Mouse (Mus musculus) heart, embryonic 10.5 days (tissue): ENCODE data around the gene Olfr1168. TPM values are rescaled to one million over a fixed set of nuclear protein-coding genes. Genes with fewer than 3 reads are reported as not detected.
"Not testable (repeated sequence)": the region's sequence is repeated elsewhere in the genome, so short reads cannot be mapped to it uniquely, and the experiment has no call there.

Experiments
- DNase-seq: peaks from one replicate; pipeline ENCODE4 v3.0.0-alpha.2; 2017; ENCODE audit warnings: low spot score
- H3K27ac ChIP-seq: fragments of 300-500 bp; sonication (generic); 2 replicates; pipeline ENCODE4 v1.5.1; 2016; ENCODE audit warnings: mild to moderate bottlenecking
- H3K27me3 ChIP-seq: fragments of 300-500 bp; sonication (generic); 2 replicates; pipeline ENCODE4 v1.6.1; 2016; ENCODE audit warnings: mild to moderate bottlenecking; ENCODE audit not compliant: poor library complexity, insufficient read depth, severe bottlenecking
- H3K36me3 ChIP-seq: fragments of 300-500 bp; sonication (generic); 2 replicates; pipeline ENCODE4 v1.6.1; 2016; ENCODE audit warnings: mild to moderate bottlenecking, moderate library complexity
- H3K4me1 ChIP-seq: fragments of 300-500 bp; sonication (generic); 2 replicates; pipeline ENCODE4 v1.6.1; 2016; ENCODE audit warnings: mild to moderate bottlenecking
- H3K4me3 ChIP-seq: fragments of 300-500 bp; sonication (generic); 2 replicates; pipeline ENCODE4 v1.5.1; 2016; ENCODE audit warnings: mild to moderate bottlenecking, moderate library complexity
- H3K9me3 ChIP-seq: fragments of 300-500 bp; sonication (generic); 2 replicates; pipeline ENCODE4 v1.6.1; 2016; ENCODE audit warnings: mild to moderate bottlenecking, moderate library complexity
- WGBS: fragments of 180-500 bp; shearing (Covaris S2); methylation state at CpG from one replicate; pipeline ENCODE4 v1.1.7; 2016; 5-methylcytosine and 5-hydroxymethylcytosine counted together
- polyA plus RNA-seq: library from polyadenylated mRNA; unstranded; fragments of >200 nt; fragmentation: Nextera tagmentation; extraction: Ambion mirVana; gene quantifications from 2 replicates; pipeline ENCODE4 v1.2.1, GENCODE M21; 2016

The Olfr1168 gene
- not detected in 2 replicates for polyA plus RNA-seq

DNA sequence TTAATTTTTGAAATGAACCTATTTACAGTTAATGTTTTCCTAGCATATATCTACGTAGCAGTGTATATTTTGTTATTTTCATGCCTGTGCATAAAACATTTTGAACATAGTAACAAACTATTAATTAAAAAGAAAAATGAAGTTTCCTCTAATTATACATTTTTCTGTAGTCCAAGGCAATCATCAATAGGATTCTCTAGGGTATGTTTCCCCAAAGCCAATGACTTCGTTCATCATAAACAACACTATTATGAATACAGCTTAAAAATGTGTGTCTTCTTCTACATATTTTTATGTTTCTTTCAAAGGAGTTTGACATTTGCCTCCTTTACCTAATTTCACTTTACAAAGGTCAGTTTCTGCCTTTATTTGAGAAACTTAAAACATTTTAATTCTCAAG lies at the start of gene Olfr1168:
Gene Olfr1168, plus strand, starts transcription at position 301 of the 400 bp plus-strand sequence.
- Histone ChIP-seq H3K4me3 (no peak within 1 kb of the TSS), H3K27ac (no peak within 1 kb of the TSS), H3K9me3 (no peaks in the 10 kb centered on the region), H3K27me3 (no peaks in the 10 kb centered on the region), H3K36me3 (no peaks in the 10 kb centered on the region), H3K4me1 (no peaks in the 10 kb centered on the region)
- 90% methylated on average over 2 of the region's 2 CpGs for WGBS
- DNase-seq: no peak

DNA sequence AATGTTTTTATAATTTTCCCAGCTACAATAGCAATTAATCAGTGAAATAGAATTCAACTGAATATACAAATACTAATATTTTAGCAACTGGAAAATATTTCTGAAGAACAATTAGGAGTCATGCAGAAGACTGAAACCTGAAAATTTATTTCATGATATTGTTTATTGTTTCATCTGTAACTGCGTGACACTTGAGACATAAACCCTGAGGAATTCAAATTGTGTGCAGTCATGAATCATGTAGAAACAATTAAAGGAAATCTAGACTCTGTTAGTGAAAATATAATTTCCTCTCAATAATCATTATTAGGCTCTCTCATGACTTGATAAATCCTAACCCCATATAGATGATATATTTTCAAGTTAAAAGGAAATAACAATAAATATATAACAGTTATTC lies 26.6 kb upstream of the Olfr1168 start, which contains the start of gene Olfr1167:
Gene Olfr1167, minus strand, starts transcription at position 101 of the 400 bp plus-strand sequence.
- not testable (repeated sequence) for H3K4me3 ChIP-seq, H3K27ac ChIP-seq, H3K36me3 ChIP-seq, DNase-seq, H3K9me3 ChIP-seq, H3K4me1 ChIP-seq, H3K27me3 ChIP-seq
- WGBS: 87% methylated on average over 1 of the region's 1 CpGs

DNA sequence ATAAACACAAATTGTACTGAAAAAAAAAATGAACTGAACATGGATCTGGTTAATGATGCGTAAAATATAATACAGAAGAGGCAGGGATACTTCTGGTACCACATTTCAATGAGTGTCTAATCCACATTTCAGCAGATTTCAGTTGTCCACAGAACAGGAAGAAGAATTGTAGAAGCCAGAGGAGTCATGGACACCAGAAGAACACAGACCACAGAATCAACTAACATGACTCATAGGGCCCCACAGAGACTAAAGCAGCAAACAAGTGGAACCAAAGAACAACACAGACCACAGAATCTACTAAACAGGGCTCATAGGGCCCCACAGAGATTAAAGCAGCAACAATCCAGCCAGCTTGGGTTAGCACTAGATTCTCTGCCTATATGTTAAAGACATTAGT lies 39.1 kb downstream of the Olfr1168 start:
- no peak overlapping the region for H3K27ac ChIP-seq
- DNase-seq: no peak
- WGBS: 86% methylated on average over 1 of the region's 1 CpGs

DNA sequence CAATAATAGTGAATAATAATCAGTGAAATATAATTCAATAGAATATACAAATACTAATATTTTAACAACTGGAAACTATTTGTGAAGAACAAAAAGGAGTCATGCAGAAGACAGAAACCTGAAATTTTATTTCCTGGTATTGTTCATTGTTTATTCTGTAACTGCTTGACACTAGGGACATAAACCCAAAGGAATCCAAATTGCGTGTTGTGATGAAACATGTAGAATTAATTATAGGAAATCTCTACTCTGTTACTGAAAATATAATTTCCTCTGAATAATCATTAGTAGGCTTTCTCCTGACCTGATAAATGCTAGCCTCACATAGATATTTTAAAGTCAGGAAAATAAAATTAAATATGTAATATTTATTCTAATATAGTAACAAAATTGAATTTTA lies 46.6 kb downstream of the Olfr1168 start, which contains the start of gene Olfr1170:
Gene Olfr1170, minus strand, starts transcription at position 101 of the 400 bp plus-strand sequence.
- H3K4me1 ChIP-seq: no peaks in the 10 kb centered on the region
- 87% methylated on average over 1 of the region's 1 CpGs for WGBS

More for the DNA sequence above, 39.1 kb downstream of the Olfr1168 start:
- H3K9me3 ChIP-seq: no peaks in the 10 kb centered on the region
- no peak overlapping the region for H3K4me3 ChIP-seq
- no peaks in the 10 kb centered on the region for H3K4me1 ChIP-seq
- H3K36me3 ChIP-seq: no peaks in the 10 kb centered on the region
- no peaks in the 10 kb centered on the region for H3K27me3 ChIP-seq

More for the DNA sequence above, 46.6 kb downstream of the Olfr1168 start, which contains the start of gene Olfr1170:
- no peak for DNase-seq
- Histone ChIP-seq H3K4me3 (no peak within 1 kb of the TSS), H3K27ac (no peak within 1 kb of the TSS), H3K27me3 (no peaks in the 10 kb centered on the region), H3K36me3 (no peaks in the 10 kb centered on the region), H3K9me3 (no peaks in the 10 kb centered on the region)

Other genes starting within 250 kb of the Olfr1168 start
- not detected in 2 replicates for gene Olfr1155, start 236.7 kb upstream of the Olfr1168 start, polyA plus RNA-seq
- not detected in 2 replicates for gene Olfr1156, start 228.8 kb upstream of the Olfr1168 start, polyA plus RNA-seq
- not detected in 2 replicates for gene Olfr1157, start 213.6 kb upstream of the Olfr1168 start, polyA plus RNA-seq
- not detected in 2 replicates for gene Olfr74, start 207.2 kb upstream of the Olfr1168 start, polyA plus RNA-seq
- gene Olfr1158, start 191.8 kb upstream of the Olfr1168 start, polyA plus RNA-seq: not detected in 2 replicates
- not detected in 2 replicates for gene Olfr1160, start 173.6 kb upstream of the Olfr1168 start, polyA plus RNA-seq
- not detected in 2 replicates for gene Olfr1161, start 159.1 kb upstream of the Olfr1168 start, polyA plus RNA-seq
- not detected in 2 replicates for gene Olfr73, start 144.2 kb upstream of the Olfr1168 start, polyA plus RNA-seq
- gene Olfr1162, start 130.8 kb upstream of the Olfr1168 start, polyA plus RNA-seq: not detected in 2 replicates
- not detected in 2 replicates for gene Olfr1163, start 110.0 kb upstream of the Olfr1168 start, polyA plus RNA-seq
- gene Olfr1164, start 87.9 kb upstream of the Olfr1168 start, polyA plus RNA-seq: not detected in 2 replicates
- not detected in 2 replicates for gene Olfr1166, start 53.6 kb upstream of the Olfr1168 start, polyA plus RNA-seq
- not detected in 2 replicates for gene Olfr1167, start 26.7 kb upstream of the Olfr1168 start, polyA plus RNA-seq
- not detected in 2 replicates for gene Olfr1170, start 46.5 kb downstream of the Olfr1168 start, polyA plus RNA-seq
- gene Olfr1173, start 98.0 kb downstream of the Olfr1168 start, polyA plus RNA-seq: not detected in 2 replicates
- gene Olfr1174-ps, start 133.3 kb downstream of the Olfr1168 start, polyA plus RNA-seq: not detected in 2 replicates
- gene Olfr1175-ps, start 145.3 kb downstream of the Olfr1168 start, polyA plus RNA-seq: not detected in 2 replicates
- gene Olfr1176, start 154.8 kb downstream of the Olfr1168 start, polyA plus RNA-seq: not detected in 2 replicates
- gene Olfr1177-ps, start 164.6 kb downstream of the Olfr1168 start, polyA plus RNA-seq: not detected in 2 replicates
- gene Olfr1178, start 205.2 kb downstream of the Olfr1168 start, polyA plus RNA-seq: not detected in 2 replicates
- gene Olfr1179, start 224.6 kb downstream of the Olfr1168 start, polyA plus RNA-seq: not detected in 2 replicates
- gene Olfr1180, start 237.3 kb downstream of the Olfr1168 start, polyA plus RNA-seq: not detected in 2 replicates
- not detected in 2 replicates for gene Olfr1181, start 244.3 kb downstream of the Olfr1168 start, polyA plus RNA-seq